Mouse (Mus musculus) CH12.LX (cell line): ENCODE results near the gene Ano7. TPM values are rescaled to one million over a fixed set of nuclear protein-coding genes. Genes with fewer than 3 reads are reported as not detected.

Source experiments
- DNase-seq: peaks from one replicate; pipeline ENCODE4 v3.0.0-alpha.2; 2013; ENCODE audit errors: extremely low read depth
- H3K27ac ChIP-seq: 2 replicates; pipeline ENCODE4 v1.5.1; 2012; ENCODE audit warnings: low read depth, mild to moderate bottlenecking, control low read depth, moderate library complexity; ENCODE audit not compliant: insufficient read depth
- H3K27me3 ChIP-seq: replicated peaks from 2 replicates; pipeline ENCODE3; 2012; ENCODE audit warnings: inconsistent platforms
- H3K36me3 ChIP-seq, 2 experiments: replicated peaks in 1 of 2; 2 replicates each; pipeline versions ENCODE3 to v1.6.1; 2012; ENCODE audit warnings: inconsistent platforms in 1 of 2, low read length in 1 of 2, mild to moderate bottlenecking in 1 of 2, mixed read lengths in 1 of 2, moderate library complexity in 1 of 2; ENCODE audit not compliant: control insufficient read depth in 1 of 2, insufficient read depth in 1 of 2
- H3K4me1 ChIP-seq, 2 experiments: 2 replicates each; pipeline ENCODE4 v1.6.1; 2012; ENCODE audit warnings: inconsistent platforms in 1 of 2, moderate library complexity in 1 of 2; ENCODE audit not compliant: insufficient read depth in 2 of 2, control insufficient read depth in 1 of 2
- H3K4me2 ChIP-seq: 2 replicates; pipeline ENCODE4 v1.6.1; 2012; ENCODE audit warnings: low read depth, mild to moderate bottlenecking, control low read depth; ENCODE audit not compliant: poor library complexity, insufficient read depth, severe bottlenecking
- H3K4me3 ChIP-seq, 3 experiments: fragments of 150-350 bp in 1 of 3; sonication (generic) in 1 of 3; replicated peaks in 1 of 3; 2 replicates each; pipeline versions ENCODE3 to v1.5.1; 2011 to 2012; ENCODE audit warnings: low read depth in 2 of 3, low read length in 2 of 3, mild to moderate bottlenecking in 2 of 3, moderate library complexity in 2 of 3, control low read depth in 1 of 3, improper control_type of control experiment in 1 of 3, inconsistent platforms in 1 of 3, mixed read lengths in 1 of 3; ENCODE audit not compliant: poor library complexity in 1 of 3
- H3K79me2 ChIP-seq: replicated peaks from 2 replicates; pipeline ENCODE4 v1.6.1; 2012; ENCODE audit warnings: mild to moderate bottlenecking, moderate library complexity; ENCODE audit not compliant: control insufficient read depth, poor library complexity, insufficient read depth, severe bottlenecking; ENCODE audit errors: extremely low read depth
- H3K9ac ChIP-seq: 2 replicates; pipeline ENCODE4 v1.6.1; 2012; ENCODE audit warnings: low read depth, mild to moderate bottlenecking, control low read depth, moderate library complexity; ENCODE audit not compliant: insufficient read depth
- H3K9me3 ChIP-seq: replicated peaks from 2 replicates; pipeline ENCODE3; 2012; ENCODE audit warnings: low read length, inconsistent platforms, mixed read lengths
- EP300 ChIP-seq: IDR thresholded peaks from 2 replicates; pipeline ENCODE4 v1.6.1; 2011; ENCODE audit warnings: low read length, improper control_type of control experiment
- MXI1 ChIP-seq: IDR thresholded peaks from 2 replicates; pipeline ENCODE4 v1.6.1; 2011; ENCODE audit warnings: mild to moderate bottlenecking, low read depth, low read length, improper control_type of control experiment
- NRF1 ChIP-seq: IDR thresholded peaks from 2 replicates; pipeline ENCODE4 v1.6.1; 2014; ENCODE audit warnings: low read depth, mild to moderate bottlenecking, inconsistent platforms, low read length, improper control_type of control experiment, moderate library complexity
- POLR2A ChIP-seq: IDR thresholded peaks from 2 replicates; pipeline ENCODE4 v1.6.1; 2011; ENCODE audit warnings: low read depth, mild to moderate bottlenecking, improper control_type of control experiment, low read length
- POLR2AphosphoS2 ChIP-seq: IDR thresholded peaks from 2 replicates; pipeline ENCODE4 v1.6.1; 2011; ENCODE audit warnings: low read depth, low read length, improper control_type of control experiment
- SIN3A ChIP-seq: IDR thresholded peaks from 2 replicates; pipeline ENCODE4 v1.6.1; 2012; ENCODE audit warnings: low read length, improper control_type of control experiment, inconsistent platforms
- UBTF ChIP-seq: IDR thresholded peaks from 2 replicates; pipeline ENCODE4 v1.6.1; 2012; ENCODE audit warnings: low read depth, mild to moderate bottlenecking, inconsistent platforms, low read length, improper control_type of control experiment, moderate library complexity
- USF2 ChIP-seq: conservative IDR thresholded peaks from 2 replicates; pipeline ENCODE4 v1.6.1; 2011; ENCODE audit warnings: low read depth, low read length, improper control_type of control experiment
- ZC3H11A ChIP-seq: IDR thresholded peaks from 2 replicates; pipeline ENCODE4 v1.6.1; 2012; ENCODE audit warnings: low read depth, mild to moderate bottlenecking, inconsistent platforms, low read length, improper control_type of control experiment
- ZMIZ1 ChIP-seq: IDR thresholded peaks from 2 replicates; pipeline ENCODE4 v1.6.1; 2012; ENCODE audit warnings: low read depth, mild to moderate bottlenecking, inconsistent platforms, low read length, improper control_type of control experiment
- dilution Hi-C: fragments of 300-500 bp; cut with MboI; formaldehyde crosslinking; loops from 2 replicates; pipeline ENCODE4 v1.14.3; 2020; ENCODE audit warnings: low sequenced_read_pairs; ENCODE audit not compliant: extremely low pct_unique_long_range_greater_than_20kb, extremely low pct_ligation_motif_present
- in situ Hi-C: fragments of 300-500 bp; cut with MboI; formaldehyde crosslinking; loops from 3 replicates; pipeline ENCODE4 v1.14.3; 2019; ENCODE audit warnings: low sequenced_read_pairs, low pct_ligation_motif_present, low pct_unique_long_range_greater_than_20kb, mixed read lengths
- polyA plus RNA-seq: library from polyadenylated mRNA; unstranded; fragments of >175 nt; gene quantifications from 2 replicates; pipeline ENCODE4 v1.2.1, GENCODE M21; 2012; ENCODE audit warnings: low read depth; ENCODE audit not compliant: insufficient read length
- total RNA-seq, 2 experiments: library from RNA; depleted of rRNA; stranded (reverse); fragments of 300-350 nt in 1 of 2; fragments of >200 nt in 1 of 2; gene quantifications; 2 replicates each; pipeline ENCODE4 v1.2.3; 2012 to 2014

The Ano7 gene
- total RNA-seq (2012; rRNA removed): 0.08 and 0.21 TPM in 2 replicates
- total RNA-seq (2014; rRNA removed): not detected in 2 replicates
- 0.31 and 0.56 TPM in 2 replicates for polyA plus RNA-seq

DNA sequence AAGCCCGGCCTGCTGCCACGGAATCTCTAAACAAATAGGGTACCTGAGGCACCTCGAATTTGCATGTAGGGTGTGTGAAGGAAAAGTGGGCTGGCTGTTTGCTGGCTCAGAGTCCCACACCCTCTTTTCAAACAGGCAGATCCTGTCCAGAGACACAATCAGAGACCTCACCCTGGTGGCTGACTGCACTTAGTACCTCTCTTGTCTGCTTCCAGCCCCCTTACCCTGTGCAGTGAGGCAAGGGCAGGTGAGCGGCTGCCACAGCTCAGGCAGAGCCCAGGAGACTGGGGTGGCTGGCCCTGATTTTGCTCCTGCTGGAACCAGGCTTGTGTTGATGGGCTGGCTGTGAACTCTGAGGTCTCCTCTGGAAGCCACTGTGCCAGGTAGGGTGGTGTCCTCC lies at the start of gene Ano7:
Gene Ano7, plus strand, starts transcription at position 266 of the 400 bp plus-strand sequence.
- peaks cover 6 to 15% of the 10 kb centered on the region in 2 experiments for H3K4me1 ChIP-seq
- DNase-seq: no peak
- H3K4me2 ChIP-seq: no peak within 1 kb of the TSS
- in situ Hi-C loops (no loop called here), dilution Hi-C loops (no loop called here)
- H3K4me3 ChIP-seq: no peak within 1 kb of the TSS
- H3K79me2 ChIP-seq: no peaks in the 10 kb centered on the region
- peaks cover 0 to 30% of the 10 kb centered on the region in 2 experiments for H3K36me3 ChIP-seq
- H3K9ac ChIP-seq: no peak within 1 kb of the TSS
- H3K27me3 ChIP-seq: no peaks in the 10 kb centered on the region
- no peak within 1 kb of the TSS for H3K27ac ChIP-seq
- TF ChIP-seq ZC3H11A: no peak
- no peaks in the 10 kb centered on the region for H3K9me3 ChIP-seq

DNA sequence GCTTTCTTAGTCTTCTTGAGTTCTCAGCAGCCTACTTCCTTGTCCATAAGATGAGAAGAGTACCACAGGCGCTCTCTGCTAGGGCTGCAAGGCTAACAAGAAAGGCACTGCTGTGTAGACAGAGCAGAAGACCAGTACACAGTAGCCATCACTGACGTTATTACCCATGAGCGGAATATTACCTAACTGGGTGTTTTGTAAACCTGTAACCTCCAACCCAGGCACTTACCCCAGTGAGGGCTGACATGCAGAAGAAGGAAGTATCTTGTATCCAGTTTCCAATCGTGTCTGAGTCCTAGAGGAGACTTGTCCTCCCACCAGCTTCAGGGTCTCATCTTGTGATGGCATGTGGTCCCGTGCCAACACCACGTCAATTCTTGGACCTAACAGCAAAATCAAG lies 49.8 kb upstream of the Ano7 start:
- no peak overlapping the region for H3K9ac ChIP-seq
- no peak for TF ChIP-seq SIN3A
- no peak for TF ChIP-seq ZC3H11A
- no peak for TF ChIP-seq POLR2AphosphoS2
- no peak for TF ChIP-seq EP300
- TF ChIP-seq POLR2A: no peak
- no peak for TF ChIP-seq MXI1
- no peak for TF ChIP-seq USF2
- no peak for TF ChIP-seq NRF1
- H3K36me3 ChIP-seq: peaks cover 79 to 93% of the 10 kb centered on the region in 2 experiments
- no peak overlapping the region for H3K4me3 ChIP-seq
- no peak overlapping the region for H3K4me2 ChIP-seq
- no peak for DNase-seq
- no peak overlapping the region for H3K27ac ChIP-seq
- no peaks in the 10 kb centered on the region for H3K79me2 ChIP-seq
- H3K4me1 ChIP-seq: no peaks in the 10 kb centered on the region
- dilution Hi-C loops: no loop called here
- no peaks in the 10 kb centered on the region for H3K9me3 ChIP-seq
- H3K27me3 ChIP-seq: no peaks in the 10 kb centered on the region
- in situ Hi-C loops: no loop called here

- DNase-seq: no peak
- TF ChIP-seq ZMIZ1 (no peak), POLR2AphosphoS2 (no peak), UBTF (no peak), NRF1 (no peak)
These were observed 47.3 kb upstream of the Ano7 start for GRCm38 (mm10) chr1:93326446-93326845.

More at GRCm38 (mm10) chr1:93326446-93326845, 47.3 kb upstream of the Ano7 start:
- Histone ChIP-seq H3K4me2 (no peak overlapping the region), H3K9ac (no peak overlapping the region), H3K4me3 (no peak overlapping the region), H3K36me3 (peaks cover 67 to 90% of the 10 kb centered on the region in 2 experiments), H3K27ac (no peak overlapping the region), H3K4me1 (no peaks in the 10 kb centered on the region), H3K27me3 (no peaks in the 10 kb centered on the region), H3K79me2 (no peaks in the 10 kb centered on the region), H3K9me3 (no peaks in the 10 kb centered on the region)
- in situ Hi-C loops: no loop called here
- dilution Hi-C loops: no loop called here
